Mouse (Mus musculus) cortical plate, adult 2 months (tissue): Measurements from ENCODE around the gene Rpn1.

Experiments
- CTCF ChIP-seq: fragments of 200-500 bp; IDR thresholded peaks from 2 replicates; pipeline ENCODE4 v1.5.1; 2011; ENCODE audit warnings: mild to moderate bottlenecking, control low read depth, low read length; ENCODE audit not compliant: insufficient read depth; ENCODE audit errors: extremely low read depth
- POLR2A ChIP-seq: fragments of 200-500 bp; IDR thresholded peaks from 2 replicates; pipeline ENCODE4 v1.6.1; 2011; ENCODE audit warnings: mild to moderate bottlenecking, low read length, control low read depth; ENCODE audit not compliant: insufficient read depth; ENCODE audit errors: extremely low read depth

- no peak for TF ChIP-seq CTCF
- TF ChIP-seq POLR2A: no peak
These were observed 11.1 kb downstream of the Rpn1 start for GRCm38 (mm10) chr6:88095377-88095776.
